Mouse (Mus musculus): ENCODE measurements around the gene Lztfl1. TPM values are rescaled to one million over a fixed set of nuclear protein-coding genes. Genes with fewer than 3 reads are reported as not detected.
"Not testable (repeated sequence)": the region's sequence is repeated elsewhere in the genome, so short reads cannot be mapped to it uniquely, and the experiment has no call there.

The Lztfl1 gene
- polyA plus RNA-seq, 1 experiment from 2014 or later: 55.4 TPM

GRCm38 (mm10) chr9:123665645-123666044 lies 51.9 kb downstream of the Lztfl1 start:
- Histone ChIP-seq H3K4me3 (no peak overlapping the region), H3K36me3 (no peaks in the 10 kb centered on the region), H3K27me3 (no peaks in the 10 kb centered on the region), H3K9me3 (no peaks in the 10 kb centered on the region), H3K4me2 (no peak overlapping the region), H3K4me1 (replicated peaks) (no peaks in the 10 kb centered on the region), H3K9ac (no peak overlapping the region), H3K27ac (replicated peaks) (no peak overlapping the region)
- 59% methylated on average over 5 of the region's 5 CpGs for WGBS
- no peak for ATAC-seq (ENCODE audit: low read depth)

GRCm38 (mm10) chr9:123659986-123660676 lies 57.4 kb downstream of the Lztfl1 start:
- H3K27me3 ChIP-seq; H3K9me3 ChIP-seq; H3K27ac ChIP-seq (replicated peaks); H3K36me3 ChIP-seq; H3K4me3 ChIP-seq; H3K9ac ChIP-seq; H3K4me1 ChIP-seq (replicated peaks); H3K4me2 ChIP-seq; ATAC-seq (ENCODE audit: low read depth): not testable (repeated sequence)
- WGBS: 88% methylated on average over 18 of the region's 18 CpGs

GRCm38 (mm10) chr9:123658981-123659380 lies 58.5 kb downstream of the Lztfl1 start:
- Histone ChIP-seq H3K4me1 (replicated peaks) (no peaks in the 10 kb centered on the region), H3K4me2 (no peak overlapping the region), H3K27me3 (no peaks in the 10 kb centered on the region)

GRCm38 (mm10) chr9:123657457-123657856 lies 60.0 kb downstream of the Lztfl1 start:
- no peaks in the 10 kb centered on the region for H3K9me3 ChIP-seq
- WGBS: 80% methylated on average over 3 of the region's 3 CpGs
- H3K4me2 ChIP-seq: no peak overlapping the region
- H3K9ac ChIP-seq: no peak overlapping the region
- no peak overlapping the region for H3K27ac ChIP-seq (replicated peaks)
- no peaks in the 10 kb centered on the region for H3K36me3 ChIP-seq
- no peak for ATAC-seq (ENCODE audit: low read depth)
- H3K4me1 ChIP-seq (replicated peaks): no peaks in the 10 kb centered on the region
- no peak overlapping the region for H3K4me3 ChIP-seq
- H3K27me3 ChIP-seq: no peaks in the 10 kb centered on the region

More at GRCm38 (mm10) chr9:123658981-123659380, 58.5 kb downstream of the Lztfl1 start:
- Histone ChIP-seq H3K9me3 (no peaks in the 10 kb centered on the region), H3K9ac (no peak overlapping the region), H3K27ac (replicated peaks) (no peak overlapping the region), H3K4me3 (no peak overlapping the region), H3K36me3 (no peaks in the 10 kb centered on the region)
- no peak for ATAC-seq (ENCODE audit: low read depth)

GRCm38 (mm10) chr9:123651369-123651768 lies 66.1 kb downstream of the Lztfl1 start:
- Histone ChIP-seq H3K36me3 (no peaks in the 10 kb centered on the region), H3K9me3 (no peaks in the 10 kb centered on the region), H3K27ac (replicated peaks) (no peak overlapping the region), H3K27me3 (no peaks in the 10 kb centered on the region), H3K9ac (no peak overlapping the region), H3K4me3 (no peak overlapping the region), H3K4me2 (no peak overlapping the region), H3K4me1 (replicated peaks) (no peaks in the 10 kb centered on the region)
- 59% methylated on average over 4 of the region's 4 CpGs for WGBS
- no peak for ATAC-seq (ENCODE audit: low read depth)

- WGBS: 95% methylated on average over 2 of the region's 2 CpGs
- Histone ChIP-seq H3K9me3 (no peaks in the 10 kb centered on the region), H3K27me3 (no peaks in the 10 kb centered on the region), H3K4me2 (no peak overlapping the region), H3K9ac (no peak overlapping the region), H3K4me3 (no peak overlapping the region), H3K27ac (replicated peaks) (no peak overlapping the region), H3K4me1 (replicated peaks) (no peaks in the 10 kb centered on the region), H3K36me3 (no peaks in the 10 kb centered on the region)
- ATAC-seq (ENCODE audit: low read depth): no peak
Measured at GRCm38 (mm10) chr9:123649785-123650511, 67.5 kb downstream of the Lztfl1 start.

Other genes starting within 250 kb of the Lztfl1 start
- 16.2 and 20.0 TPM in 2 replicates for gene Limd1, start 239.0 kb downstream of the Lztfl1 start, polyA plus RNA-seq (2015; fragmentation: Nextera tagmentation; extraction: Ambion mirVana)
- 50.2 and 57.9 TPM in 2 replicates for gene Sacm1l, start 187.9 kb downstream of the Lztfl1 start, polyA plus RNA-seq (2015; fragmentation: Nextera tagmentation; extraction: Ambion mirVana)
- gene Slc6a20b, start 85.1 kb downstream of the Lztfl1 start, polyA plus RNA-seq (2015; fragmentation: Nextera tagmentation; extraction: Ambion mirVana): 0.32 and 0.43 TPM in 2 replicates
- gene Ccr9, start 39.3 kb downstream of the Lztfl1 start, polyA plus RNA-seq (2015; fragmentation: Nextera tagmentation; extraction: Ambion mirVana): 0.32 and 0.37 TPM in 2 replicates
- gene Slc6a20a, start 38.8 kb downstream of the Lztfl1 start, polyA plus RNA-seq (2015; fragmentation: Nextera tagmentation; extraction: Ambion mirVana): 1.6 and 2.4 TPM in 2 replicates
- 0.20 TPM in 1 of 2 replicates, not detected in the other for gene Cxcr6, start 88.8 kb upstream of the Lztfl1 start, polyA plus RNA-seq (2015; fragmentation: Nextera tagmentation; extraction: Ambion mirVana)
- gene Fyco1, start 134.2 kb upstream of the Lztfl1 start, polyA plus RNA-seq (2015; fragmentation: Nextera tagmentation; extraction: Ambion mirVana): 9.4 and 9.6 TPM in 2 replicates
- gene Xcr1, start 144.3 kb upstream of the Lztfl1 start, polyA plus RNA-seq (2015; fragmentation: Nextera tagmentation; extraction: Ambion mirVana): 0.04 TPM in 1 of 2 replicates, not detected in the other